Mouse (Mus musculus) MEL-GATA-1-ER (cell line): Measurements from ENCODE around the gene Gna13.
"Not testable (repeated sequence)": the region's sequence is repeated elsewhere in the genome, so short reads cannot be mapped to it uniquely, and the experiment has no call there.

Experiments used
- DNase-seq: peaks from one replicate; pipeline ENCODE4 v3.0.0-alpha.2; 2012; ENCODE audit warnings: low read depth; ENCODE audit errors: extremely low read depth

Gna13 gene

GRCm38 (mm10) chr11:109362463-109363190 is at the start of gene Gna13:
TSS of gene Gna13 (plus strand) at chr11:109362831.
- DNase-seq: peak; percentile 61

GRCm38 (mm10) chr11:109316921-109317320 is 45.7 kb upstream of the Gna13 start:
- no peak for DNase-seq

- DNase-seq: no peak
Measured at GRCm38 (mm10) chr11:109319471-109319870, 43.2 kb upstream of the Gna13 start.

- no peak for DNase-seq
Measured at GRCm38 (mm10) chr11:109319946-109320345, 42.7 kb upstream of the Gna13 start.

- no peak for DNase-seq
Measured at GRCm38 (mm10) chr11:109320361-109320933, 42.2 kb upstream of the Gna13 start.

GRCm38 (mm10) chr11:109326270-109326669 is 36.4 kb upstream of the Gna13 start:
- no peak for DNase-seq

GRCm38 (mm10) chr11:109327381-109327780 is 35.2 kb upstream of the Gna13 start:
- no peak for DNase-seq

- DNase-seq: no peak
Measured at GRCm38 (mm10) chr11:109327952-109328351, 34.7 kb upstream of the Gna13 start.

GRCm38 (mm10) chr11:109329331-109329730 is 33.3 kb upstream of the Gna13 start:
- no peak for DNase-seq

- no peak for DNase-seq
Measured at GRCm38 (mm10) chr11:109330706-109331393, 31.8 kb upstream of the Gna13 start.

- DNase-seq: peak; percentile 92
Measured at GRCm38 (mm10) chr11:109331424-109331824, 31.2 kb upstream of the Gna13 start.

- DNase-seq: no peak
Measured at GRCm38 (mm10) chr11:109332722-109333121, 29.9 kb upstream of the Gna13 start.

- DNase-seq: no peak
Measured at GRCm38 (mm10) chr11:109334773-109335172, 27.9 kb upstream of the Gna13 start.

GRCm38 (mm10) chr11:109335890-109336289 is 26.7 kb upstream of the Gna13 start:
- DNase-seq: no peak

- DNase-seq: no peak
Measured at GRCm38 (mm10) chr11:109339155-109339938, 23.3 kb upstream of the Gna13 start.

GRCm38 (mm10) chr11:109340541-109340940 is 22.1 kb upstream of the Gna13 start:
- no peak for DNase-seq

GRCm38 (mm10) chr11:109342666-109343065 is 20.0 kb upstream of the Gna13 start:
- DNase-seq: not testable (repeated sequence)

GRCm38 (mm10) chr11:109343558-109343957 is 19.1 kb upstream of the Gna13 start:
- DNase-seq: no peak

GRCm38 (mm10) chr11:109343991-109344599 is 18.5 kb upstream of the Gna13 start:
- DNase-seq: no peak

- DNase-seq: peak; percentile 75
Measured at GRCm38 (mm10) chr11:109347242-109347959, 15.2 kb upstream of the Gna13 start.

GRCm38 (mm10) chr11:109348408-109348807 is 14.2 kb upstream of the Gna13 start:
- DNase-seq: no peak
